Mouse (Mus musculus): Measurements from ENCODE around the gene Epb41l2. TPM values are rescaled to one million over a fixed set of nuclear protein-coding genes. Genes with fewer than 3 reads are reported as not detected.

Gene Epb41l2
- polyA plus RNA-seq, 1 experiment = 181 TPM

DNA sequence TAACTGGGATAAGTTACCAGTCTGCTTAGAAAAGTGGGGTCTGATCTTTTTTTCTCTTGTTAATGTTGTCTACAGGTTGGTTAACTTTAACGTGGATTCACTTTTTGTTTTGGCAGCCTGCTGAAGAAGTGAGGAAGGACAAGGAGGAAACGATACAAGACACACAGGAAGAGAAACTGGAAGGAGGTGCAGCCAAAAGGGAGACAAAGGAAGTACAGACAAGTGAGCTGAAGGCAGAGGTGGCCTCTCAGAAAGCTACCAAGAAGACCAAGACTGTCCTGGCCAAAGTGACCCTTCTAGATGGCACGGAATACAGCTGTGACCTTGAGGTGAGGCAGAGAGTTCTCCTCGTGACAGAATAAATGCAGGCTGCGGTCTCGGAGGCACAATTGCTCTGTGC is 84.0 kb downstream of the Epb41l2 start:
- Histone ChIP-seq H3K27ac (ENCODE audit: insufficient read depth, low read length) (no peak overlapping the region), H3K4me1 (ENCODE audit: control insufficient read depth, insufficient read depth, low read length) (peaks cover 3% of the 10 kb centered on the region), H3K36me3 (ENCODE audit: control insufficient read depth, insufficient read depth, low read length, poor library complexity, severe bottlenecking) (peaks cover 7% of the 10 kb centered on the region), H3K9ac (ENCODE audit: low read depth, poor library complexity, severe bottlenecking) (no peak overlapping the region), H3K4me3 (ENCODE audit: low read depth, low read length) (no peak overlapping the region), H3K27me3 (ENCODE audit: control insufficient read depth, insufficient read depth, low read length, poor library complexity, severe bottlenecking) (no peaks in the 10 kb centered on the region), H3K9me3 (replicated peaks; ENCODE audit: control insufficient read depth, insufficient read depth, low read length, poor library complexity, severe bottlenecking) (no peaks in the 10 kb centered on the region)
- TF ChIP-seq EP300 (IDR thresholded peaks at IDR 0.05; ENCODE audit: insufficient read depth, low read depth, low read length) (no peak), CTCF (IDR thresholded peaks at IDR 0.05; ENCODE audit: low read depth, low read length) (no peak), POLR2A (IDR thresholded peaks at IDR 0.05; ENCODE audit: insufficient read depth, low read length) (no peak)

DNA sequence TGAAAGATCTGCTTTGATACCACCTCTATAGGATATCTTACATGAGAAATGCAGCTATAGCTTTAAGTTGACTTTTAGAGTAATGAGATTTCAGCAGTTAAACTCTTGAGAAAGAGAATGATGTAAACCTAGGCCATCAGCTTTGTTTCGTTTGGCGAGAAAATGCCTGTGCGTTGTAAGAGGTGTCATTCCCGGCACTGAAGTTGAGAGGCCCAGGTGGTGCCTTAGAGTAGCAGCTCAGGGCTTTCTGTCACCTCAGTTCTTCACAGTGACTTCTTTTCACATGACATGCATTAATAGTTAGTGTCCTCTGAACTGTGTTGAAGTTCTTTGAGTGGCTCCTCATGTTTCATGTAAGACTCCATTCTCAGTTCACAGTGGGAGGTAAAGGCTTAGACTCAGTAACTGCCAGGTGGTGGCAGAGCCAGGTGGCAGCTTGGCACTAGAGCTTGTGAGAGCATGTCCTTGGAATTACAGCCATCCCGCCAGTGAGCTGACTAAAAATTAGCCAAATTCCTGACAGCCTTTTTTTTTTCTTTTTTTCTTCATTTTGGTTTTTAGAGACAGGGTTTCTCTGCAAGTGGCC is 84.7 kb downstream of the Epb41l2 start:
- TF ChIP-seq CTCF (IDR thresholded peaks at IDR 0.05; ENCODE audit: low read depth, low read length) = no peak
- TF ChIP-seq EP300 (IDR thresholded peaks at IDR 0.05; ENCODE audit: insufficient read depth, low read depth, low read length) = no peak
- no peak for TF ChIP-seq POLR2A (IDR thresholded peaks at IDR 0.05; ENCODE audit: insufficient read depth, low read length)

DNA sequence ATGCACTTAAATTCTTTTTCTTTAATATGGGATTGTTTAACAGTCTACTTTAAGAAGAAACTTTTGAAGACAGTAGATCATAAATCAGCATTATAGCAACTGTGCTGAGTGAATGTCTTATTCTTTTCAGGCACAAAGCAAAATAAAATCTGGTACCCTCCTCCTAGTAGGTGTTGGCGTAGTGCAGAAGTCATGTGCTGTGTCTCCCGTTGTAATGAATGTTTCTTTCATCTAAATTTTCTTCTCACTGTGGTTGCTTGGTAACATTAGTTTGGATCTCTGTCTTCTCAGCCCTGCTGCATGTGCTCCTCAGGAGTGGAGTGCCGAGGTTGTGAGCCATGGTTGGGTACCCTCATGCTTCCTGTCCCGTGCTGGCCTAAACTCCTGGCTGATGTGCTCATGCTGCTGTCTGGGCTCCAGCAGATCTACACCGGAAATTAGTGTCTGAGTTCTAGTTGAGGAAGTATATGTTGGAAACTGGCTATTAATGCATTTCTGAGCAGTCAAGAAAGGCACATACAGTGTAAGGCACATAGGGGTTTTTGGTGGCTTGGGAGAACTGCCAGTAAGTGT is 87.4 kb downstream of the Epb41l2 start:
- Histone ChIP-seq H3K4me3 (ENCODE audit: low read depth, low read length) (no peak overlapping the region), H3K9ac (ENCODE audit: low read depth, poor library complexity, severe bottlenecking) (no peak overlapping the region), H3K27me3 (ENCODE audit: control insufficient read depth, insufficient read depth, low read length, poor library complexity, severe bottlenecking) (no peaks in the 10 kb centered on the region), H3K27ac (ENCODE audit: insufficient read depth, low read length) (no peak overlapping the region), H3K36me3 (ENCODE audit: control insufficient read depth, insufficient read depth, low read length, poor library complexity, severe bottlenecking) (peaks cover 7% of the 10 kb centered on the region), H3K9me3 (replicated peaks; ENCODE audit: control insufficient read depth, insufficient read depth, low read length, poor library complexity, severe bottlenecking) (no peaks in the 10 kb centered on the region), H3K4me1 (ENCODE audit: control insufficient read depth, insufficient read depth, low read length) (no peaks in the 10 kb centered on the region)
- TF ChIP-seq EP300 (IDR thresholded peaks at IDR 0.05; ENCODE audit: insufficient read depth, low read depth, low read length) (no peak), CTCF (IDR thresholded peaks at IDR 0.05; ENCODE audit: low read depth, low read length) (no peak), POLR2A (IDR thresholded peaks at IDR 0.05; ENCODE audit: insufficient read depth, low read length) (no peak)

More for the DNA sequence above, 84.7 kb downstream of the Epb41l2 start:
- H3K4me3 ChIP-seq (ENCODE audit: low read depth, low read length) = no peak overlapping the region
- no peaks in the 10 kb centered on the region for H3K27me3 ChIP-seq (ENCODE audit: control insufficient read depth, insufficient read depth, low read length, poor library complexity, severe bottlenecking)
- no peak overlapping the region for H3K27ac ChIP-seq (ENCODE audit: insufficient read depth, low read length)
- H3K36me3 ChIP-seq (ENCODE audit: control insufficient read depth, insufficient read depth, low read length, poor library complexity, severe bottlenecking) = peaks cover 7% of the 10 kb centered on the region
- no peak overlapping the region for H3K9ac ChIP-seq (ENCODE audit: low read depth, poor library complexity, severe bottlenecking)
- H3K9me3 ChIP-seq (replicated peaks; ENCODE audit: control insufficient read depth, insufficient read depth, low read length, poor library complexity, severe bottlenecking) = no peaks in the 10 kb centered on the region
- H3K4me1 ChIP-seq (ENCODE audit: control insufficient read depth, insufficient read depth, low read length) = no peaks in the 10 kb centered on the region

DNA sequence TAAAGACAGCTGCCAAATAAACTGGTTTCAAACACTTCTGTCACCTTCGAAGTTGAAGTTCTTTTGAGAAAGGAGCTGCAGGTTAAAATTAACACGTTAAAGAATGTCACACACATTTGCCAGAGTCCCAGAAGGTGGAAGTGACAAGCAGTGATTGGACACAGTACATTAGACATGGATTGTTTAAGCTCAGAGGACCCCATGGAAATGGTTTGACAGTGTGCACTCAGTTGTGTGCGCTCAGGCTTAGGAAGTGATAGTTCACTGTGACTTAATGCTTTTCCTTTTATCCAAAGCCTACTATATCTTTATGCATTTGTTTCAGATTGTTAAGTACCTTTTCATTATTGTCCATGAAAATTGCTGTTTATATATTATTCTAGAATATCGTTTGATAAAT is 89.1 kb downstream of the Epb41l2 start:
- Histone ChIP-seq H3K27ac (ENCODE audit: insufficient read depth, low read length) (no peak overlapping the region), H3K4me1 (ENCODE audit: control insufficient read depth, insufficient read depth, low read length) (no peaks in the 10 kb centered on the region), H3K27me3 (ENCODE audit: control insufficient read depth, insufficient read depth, low read length, poor library complexity, severe bottlenecking) (no peaks in the 10 kb centered on the region), H3K36me3 (ENCODE audit: control insufficient read depth, insufficient read depth, low read length, poor library complexity, severe bottlenecking) (peaks cover 5% of the 10 kb centered on the region), H3K4me3 (ENCODE audit: low read depth, low read length) (no peak overlapping the region), H3K9me3 (replicated peaks; ENCODE audit: control insufficient read depth, insufficient read depth, low read length, poor library complexity, severe bottlenecking) (no peaks in the 10 kb centered on the region), H3K9ac (ENCODE audit: low read depth, poor library complexity, severe bottlenecking) (no peak overlapping the region)
- TF ChIP-seq POLR2A (IDR thresholded peaks at IDR 0.05; ENCODE audit: insufficient read depth, low read length) (no peak), CTCF (IDR thresholded peaks at IDR 0.05; ENCODE audit: low read depth, low read length) (no peak), EP300 (IDR thresholded peaks at IDR 0.05; ENCODE audit: insufficient read depth, low read depth, low read length) (no peak)

DNA sequence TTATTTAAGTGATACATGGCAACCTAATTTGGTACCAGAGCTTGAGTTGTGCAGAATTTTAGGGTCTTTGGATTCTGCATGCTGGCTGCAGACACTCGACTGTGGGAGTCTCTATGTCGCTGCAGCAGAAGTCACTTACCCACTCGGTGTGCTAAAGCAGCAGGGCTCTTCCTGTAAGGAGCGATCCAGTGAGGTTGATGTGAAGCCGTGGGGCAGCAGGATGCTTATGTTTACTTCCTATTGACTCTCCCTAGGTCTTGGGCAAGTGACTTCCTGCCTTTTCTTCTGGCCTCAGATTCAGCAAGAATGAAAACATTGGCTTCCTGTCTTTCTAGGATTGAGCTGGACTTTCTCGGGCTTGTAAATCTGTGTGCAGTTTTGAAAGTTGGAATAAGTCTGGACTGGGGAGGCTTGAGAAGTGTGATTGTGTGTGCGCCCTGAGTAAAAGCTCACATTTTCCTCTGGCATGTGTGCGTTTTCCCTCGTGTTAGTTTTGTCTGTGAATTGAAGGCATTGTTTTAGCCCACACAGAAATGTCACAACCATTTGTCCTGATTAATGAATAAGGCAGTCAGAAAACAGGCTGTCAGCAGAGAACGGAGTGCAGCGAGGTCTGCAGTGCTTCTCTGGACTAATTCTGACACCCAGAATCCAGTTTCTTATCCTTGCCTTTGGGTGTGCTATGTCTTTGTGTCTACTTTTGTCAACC is 89.9 kb downstream of the Epb41l2 start:
- TF ChIP-seq POLR2A (IDR thresholded peaks at IDR 0.05; ENCODE audit: insufficient read depth, low read length) (no peak), CTCF (IDR thresholded peaks at IDR 0.05; ENCODE audit: low read depth, low read length) (no peak), EP300 (IDR thresholded peaks at IDR 0.05; ENCODE audit: insufficient read depth, low read depth, low read length) (no peak)
- Histone ChIP-seq H3K36me3 (ENCODE audit: control insufficient read depth, insufficient read depth, low read length, poor library complexity, severe bottlenecking) (peaks cover 5% of the 10 kb centered on the region), H3K4me1 (ENCODE audit: control insufficient read depth, insufficient read depth, low read length) (no peaks in the 10 kb centered on the region), H3K27ac (ENCODE audit: insufficient read depth, low read length) (no peak overlapping the region), H3K4me3 (ENCODE audit: low read depth, low read length) (no peak overlapping the region), H3K9ac (ENCODE audit: low read depth, poor library complexity, severe bottlenecking) (no peak overlapping the region), H3K9me3 (replicated peaks; ENCODE audit: control insufficient read depth, insufficient read depth, low read length, poor library complexity, severe bottlenecking) (no peaks in the 10 kb centered on the region), H3K27me3 (ENCODE audit: control insufficient read depth, insufficient read depth, low read length, poor library complexity, severe bottlenecking) (no peaks in the 10 kb centered on the region)

DNA sequence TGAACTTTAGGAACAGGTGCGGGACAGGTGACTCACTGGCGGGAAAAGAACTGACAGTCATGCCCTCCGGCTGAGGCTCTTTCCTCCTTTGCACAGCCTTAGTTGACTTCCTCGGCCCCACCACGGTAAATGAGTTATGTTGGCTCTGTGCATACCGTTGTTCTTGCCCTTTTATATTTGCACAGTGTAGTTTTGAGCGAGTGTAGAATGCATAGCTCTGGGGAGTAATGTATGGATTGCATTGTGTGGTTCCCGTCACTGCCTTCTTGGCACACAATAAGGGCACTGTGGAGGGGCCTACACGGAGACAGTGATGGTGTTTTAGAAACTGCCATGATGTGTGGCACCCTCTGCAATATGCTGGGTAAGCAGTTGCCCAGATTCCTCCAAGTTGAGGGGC is 93.6 kb downstream of the Epb41l2 start:
- Histone ChIP-seq H3K36me3 (ENCODE audit: control insufficient read depth, insufficient read depth, low read length, poor library complexity, severe bottlenecking) (no peaks in the 10 kb centered on the region), H3K9ac (ENCODE audit: low read depth, poor library complexity, severe bottlenecking) (no peak overlapping the region), H3K4me3 (ENCODE audit: low read depth, low read length) (no peak overlapping the region), H3K4me1 (ENCODE audit: control insufficient read depth, insufficient read depth, low read length) (no peaks in the 10 kb centered on the region), H3K27me3 (ENCODE audit: control insufficient read depth, insufficient read depth, low read length, poor library complexity, severe bottlenecking) (no peaks in the 10 kb centered on the region), H3K27ac (ENCODE audit: insufficient read depth, low read length) (no peak overlapping the region), H3K9me3 (replicated peaks; ENCODE audit: control insufficient read depth, insufficient read depth, low read length, poor library complexity, severe bottlenecking) (no peaks in the 10 kb centered on the region)
- TF ChIP-seq CTCF (IDR thresholded peaks at IDR 0.05; ENCODE audit: low read depth, low read length) = no peak

Measured in ES-Bruce4 (cell line).